Mouse (Mus musculus) heart, postnatal 0 days (tissue): ENCODE results near the gene Ptov1. TPM values are rescaled to one million over a fixed set of nuclear protein-coding genes. Genes with fewer than 3 reads are reported as not detected.
A peak's percentile ranks its signal among the peaks of the same experiment; 100 is the strongest.

ENCODE experiments used
- ATAC-seq: fragments of 200-750 bp; cut with Nextera tagmentation; 2 replicates; pipeline ENCODE4 v1.8.0; 2017; ENCODE audit warnings: low read depth, moderate number of reproducible peaks, moderate library complexity; ENCODE audit not compliant: insufficient read depth
- DNase-seq: peaks from one replicate; pipeline ENCODE4 v3.0.0-alpha.2; 2016; ENCODE audit warnings: low spot score
- H3K27ac ChIP-seq: fragments of 300-500 bp; sonication (generic); 2 replicates; pipeline ENCODE4 v1.5.1; 2014; ENCODE audit warnings: low read depth, mild to moderate bottlenecking
- H3K27me3 ChIP-seq: fragments of 300-500 bp; sonication (generic); 2 replicates; pipeline ENCODE4 v1.6.1; 2014; ENCODE audit warnings: low read length, mixed read lengths; ENCODE audit not compliant: control insufficient read depth, insufficient read depth
- H3K36me3 ChIP-seq: fragments of 300-500 bp; sonication (generic); replicated peaks from 2 replicates; pipeline ENCODE4 v1.6.1; 2014; ENCODE audit warnings: low read length, mixed read lengths; ENCODE audit not compliant: control insufficient read depth, insufficient read depth
- H3K4me1 ChIP-seq: fragments of 300-500 bp; sonication (generic); 2 replicates; pipeline ENCODE4 v1.6.1; 2014; ENCODE audit warnings: antibody characterized with exemption; ENCODE audit not compliant: control insufficient read depth, insufficient read depth
- H3K4me2 ChIP-seq: fragments of 300-500 bp; sonication (generic); 2 replicates; pipeline ENCODE4 v1.6.1; 2014; ENCODE audit warnings: low read depth, mild to moderate bottlenecking, low read length, moderate library complexity
- H3K4me3 ChIP-seq: fragments of 300-500 bp; sonication (generic); 2 replicates; pipeline ENCODE4 v1.5.1; 2014; ENCODE audit warnings: low read depth, low read length
- H3K9ac ChIP-seq: fragments of 300-500 bp; sonication (generic); replicated peaks from 2 replicates; pipeline ENCODE4 v1.6.1; 2014; ENCODE audit warnings: low read depth, low read length, mixed read lengths
- H3K9me3 ChIP-seq: fragments of 300-500 bp; sonication (generic); replicated peaks from 2 replicates; pipeline ENCODE4 v1.6.1; 2016; ENCODE audit warnings: low read length; ENCODE audit not compliant: control insufficient read depth
- CTCF ChIP-seq: IDR thresholded peaks from 2 replicates; pipeline ENCODE4 v1.5.1; 2016; ENCODE audit warnings: antibody characterized with exemption, control low read depth, low read depth
- EP300 ChIP-seq: IDR thresholded peaks from 2 replicates; pipeline ENCODE4 v1.6.1; 2016; ENCODE audit warnings: antibody characterized with exemption, low read depth
- whole genome bisulfite sequencing: fragments of 180-500 bp; shearing (Covaris S2); extraction: QIAGEN DNeasy Blood & Tissue Kit; methylation state at CpG from one replicate; pipeline ENCODE4 v1.1.7; 2014; 5-methylcytosine and 5-hydroxymethylcytosine counted together
- polyA plus RNA-seq: library from polyadenylated mRNA; unstranded; fragments of >200 nt; fragmentation: Nextera tagmentation; extraction: Ambion mirVana; gene quantifications from 2 replicates; pipeline ENCODE4 v1.2.1, GENCODE M21; 2015
- total RNA-seq: library from RNA; depleted of rRNA; stranded (reverse); fragments of >200 nt; gene quantifications from 2 replicates; pipeline ENCODE4 v1.2.3, GENCODE M21; 2014; ENCODE audit warnings: low replicate concordance

Gene Ptov1
- total and polyA plus RNA-seq, 2 experiments from 2014 or later = 248 to 335 TPM

- no peaks in the 10 kb centered on the region for H3K9me3 ChIP-seq
- H3K4me2 ChIP-seq = no peak overlapping the region
- ATAC-seq = peak; percentile 75; the same call in 1 of the 2 replicates
- peaks cover 19% of the 10 kb centered on the region for H3K36me3 ChIP-seq
- H3K9ac ChIP-seq = no peak overlapping the region
- H3K4me3 ChIP-seq = no peak overlapping the region
- H3K4me1 ChIP-seq = peaks cover 10% of the 10 kb centered on the region
- no peak overlapping the region for H3K27ac ChIP-seq
- DNase-seq = peak; percentile 74
- TF ChIP-seq EP300 (no peak), CTCF (peak; percentile 95)
- H3K27me3 ChIP-seq = no peaks in the 10 kb centered on the region
- WGBS = 15% methylated on average over 3 of the region's 3 CpGs
These were observed 44.7 kb downstream of the Ptov1 start for GRCm38 (mm10) chr7:44824872-44825271.

GRCm38 (mm10) chr7:44823409-44823808, 46.2 kb downstream of the Ptov1 start:
- WGBS = 40% methylated on average over 7 of the region's 7 CpGs
- Histone ChIP-seq H3K36me3 (peaks cover 4% of the 10 kb centered on the region), H3K9me3 (no peaks in the 10 kb centered on the region), H3K4me3 (no peak overlapping the region), H3K9ac (no peak overlapping the region), H3K4me1 (peaks cover 24% of the 10 kb centered on the region), H3K27ac (no peak overlapping the region), H3K27me3 (no peaks in the 10 kb centered on the region), H3K4me2 (no peak overlapping the region)
- DNase-seq = no peak
- no peak for ATAC-seq
- TF ChIP-seq CTCF = peak; percentile 30; the same call in 1 of the 2 replicates
- no peak for TF ChIP-seq EP300

- Histone ChIP-seq H3K4me3 (no peak overlapping the region), H3K9me3 (no peaks in the 10 kb centered on the region), H3K36me3 (no peaks in the 10 kb centered on the region), H3K27me3 (no peaks in the 10 kb centered on the region), H3K4me2 (no peak overlapping the region), H3K27ac (no peak overlapping the region), H3K9ac (no peak overlapping the region), H3K4me1 (peaks cover 40% of the 10 kb centered on the region)
- 77% methylated on average over 7 of the region's 7 CpGs for WGBS
- TF ChIP-seq EP300 = no peak
- DNase-seq (no peak), ATAC-seq (no peak)
These were observed 47.7 kb downstream of the Ptov1 start for GRCm38 (mm10) chr7:44821666-44822448.

- WGBS = 54% methylated on average over 3 of the region's 3 CpGs
- no peak overlapping the region for H3K4me3 ChIP-seq
These were observed 49.1 kb downstream of the Ptov1 start for GRCm38 (mm10) chr7:44820525-44820924.

GRCm38 (mm10) chr7:44819863-44820262, 49.7 kb downstream of the Ptov1 start:
- 27% methylated on average over 5 of the region's 5 CpGs for WGBS
- 0 out of 2 replicates have a peak overlapping the region, but pooled peaks have one; percentile 85 for H3K4me2 ChIP-seq
- DNase-seq = no peak
- H3K9me3 ChIP-seq = no peaks in the 10 kb centered on the region
- H3K36me3 ChIP-seq = no peaks in the 10 kb centered on the region
- TF ChIP-seq EP300 (no peak), CTCF (no peak)
- no peaks in the 10 kb centered on the region for H3K27me3 ChIP-seq
- no peak overlapping the region for H3K4me3 ChIP-seq
- no peak overlapping the region for H3K27ac ChIP-seq
- H3K4me1 ChIP-seq = peaks cover 42% of the 10 kb centered on the region
- H3K9ac ChIP-seq = no peak overlapping the region
- no peak for ATAC-seq

More at GRCm38 (mm10) chr7:44820525-44820924, 49.1 kb downstream of the Ptov1 start:
- Histone ChIP-seq H3K36me3 (no peaks in the 10 kb centered on the region), H3K4me2 (no peak overlapping the region), H3K4me1 (peaks cover 40% of the 10 kb centered on the region), H3K27ac (no peak overlapping the region), H3K9me3 (no peaks in the 10 kb centered on the region), H3K9ac (no peak overlapping the region), H3K27me3 (no peaks in the 10 kb centered on the region)
- DNase-seq (no peak), ATAC-seq (no peak)
- no peak for TF ChIP-seq EP300
- no peak for TF ChIP-seq CTCF

GRCm38 (mm10) chr7:44819391-44819790, 50.2 kb downstream of the Ptov1 start:
- H3K4me3 ChIP-seq = peak overlapping the region; percentile 78; the same call in 1 of the 2 replicates
- peak overlapping the region; percentile 85 for H3K4me2 ChIP-seq
- DNase-seq (no peak), ATAC-seq (no peak)
- no peak for TF ChIP-seq EP300
- no peak for TF ChIP-seq CTCF
- WGBS = 82% methylated on average over 2 of the region's 2 CpGs
- peak overlapping the region; percentile 48; the same call in 1 of the 2 replicates for H3K27ac ChIP-seq
- peaks cover 44% of the 10 kb centered on the region for H3K4me1 ChIP-seq
- peak overlapping the region; percentile 34; the same call in 1 of the 2 replicates for H3K9ac ChIP-seq
- H3K36me3 ChIP-seq = no peaks in the 10 kb centered on the region
- no peaks in the 10 kb centered on the region for H3K27me3 ChIP-seq
- H3K9me3 ChIP-seq = no peaks in the 10 kb centered on the region
